ENCODE assay signal across 8 mouse cellular contexts in the genomic region with DNA sequence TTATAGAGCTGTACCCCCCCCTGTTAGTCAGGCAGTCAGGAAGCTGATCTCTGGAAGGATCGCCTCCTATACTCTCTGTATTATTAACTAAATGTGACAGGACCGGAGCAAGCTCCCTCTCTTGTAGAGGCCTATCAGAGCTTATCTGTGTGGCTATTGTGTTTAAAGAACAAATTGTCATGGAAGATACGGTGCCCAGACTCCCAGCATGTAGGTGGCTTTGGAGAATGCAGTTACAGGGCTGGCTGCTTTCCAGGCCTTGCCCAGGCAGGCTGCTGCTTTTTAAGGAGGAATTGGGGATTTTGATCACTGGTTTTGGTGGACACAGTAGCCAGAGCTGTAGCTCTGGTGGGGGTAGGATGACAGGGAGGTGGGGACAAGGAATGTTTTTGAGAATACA.
A peak's percentile ranks its signal among the peaks of the same experiment; 100 is the strongest.
DNase-seq lines count a peak whose midpoint lies in the region; ATAC-seq lines count a peak whose summit lies in the region.
"Had no signal": no experiment of that assay in that cellular context is flagged by ENCODE, and none has a peak within 500 bp of the region (broad histone marks: within the 10 kb centered on the region; RNA-seq: fewer than 3 reads in every experiment).

No protein-coding gene starts in this region.

- H3K4me2 ChIP-seq in midbrain, embryonic 16.5 days (ENCODE audit: low read length), result no peak overlapping the region
- H3K4me2 ChIP-seq: limb, embryonic 15.5 days had no signal

- H3K36me3 ChIP-seq in midbrain, embryonic 16.5 days (ENCODE audit: control insufficient read depth, insufficient read depth, low read length), result no peaks in the 10 kb centered on the region

- DNase-seq in layer of hippocampus, adult 9-11 months, result peak; percentile 58
- no peak for DNase-seq in layer of hippocampus, postnatal 14 days (ENCODE audit: low spot score in 2 of 2)
- DNase-seq in adrenal gland, postnatal 25 days, result peak; percentile 41
- DNase-seq in cerebellum, adult 18-20 months, result peak; percentile 78 to 81
- DNase-seq in natural killer cell, adult 2 months (ENCODE audit: low spot score in 2 of 2), result no peak
- no peak for DNase-seq in gastrocnemius, postnatal 36 days

- intact Hi-C loops in gastrocnemius, postnatal 36 days (cut with DNase I), result loop anchor here (5.0 kb wide), 1 partner anchor 70 kb away; no protein-coding TSS in a partner anchor

- no peak overlapping the region for H3K27ac ChIP-seq in midbrain, embryonic 16.5 days (ENCODE audit: low read length)
- H3K27ac ChIP-seq: limb, embryonic 15.5 days had no signal

- no peaks in the 10 kb centered on the region for H3K27me3 ChIP-seq in midbrain, embryonic 16.5 days (ENCODE audit: control insufficient read depth, insufficient read depth, low read depth, low read length)
- H3K27me3 ChIP-seq: limb, embryonic 15.5 days had no signal

- no peaks in the 10 kb centered on the region for H3K9me3 ChIP-seq in midbrain, embryonic 16.5 days (replicated peaks; ENCODE audit: control insufficient read depth, low read length, poor library complexity, severe bottlenecking)
- H3K9me3 ChIP-seq: limb, embryonic 15.5 days had no signal

- no peak for ATAC-seq in midbrain, embryonic 16.5 days

- no peak overlapping the region for H3K4me3 ChIP-seq in midbrain, embryonic 16.5 days (ENCODE audit: low read depth, low read length)
- H3K4me3 ChIP-seq: limb, embryonic 15.5 days had no signal

- peak overlapping the region; percentile 4; the same call in 1 of the 2 replicates for H3K9ac ChIP-seq in midbrain, embryonic 16.5 days (ENCODE audit: low read depth, low read length)
- H3K9ac ChIP-seq: limb, embryonic 15.5 days had no signal

- 14% methylated on average over 3 of the region's 3 CpGs for WGBS in midbrain, embryonic 16.5 days

- peaks cover 2% of the 10 kb centered on the region; the same call in 1 of the 2 replicates for H3K4me1 ChIP-seq in midbrain, embryonic 16.5 days (ENCODE audit: control insufficient read depth, insufficient read depth, low read length)

Comparison
In these comparisons a context has a peak if more than half of its experiments do, and no peak if none do; other contexts are left out.
1. DNase-seq: peak in layer of hippocampus, adult 9-11 months (single experiment), adrenal gland, postnatal 25 days (single experiment) and cerebellum, adult 18-20 months (2 of 2); none in layer of hippocampus, postnatal 14 days (0 of 2), natural killer cell, adult 2 months (0 of 2) and gastrocnemius, postnatal 36 days (0 of 2).